Mouse (Mus musculus) hindbrain, postnatal 0 days (tissue): ENCODE data around the gene Fmnl2. TPM values are rescaled to one million over a fixed set of nuclear protein-coding genes. Genes with fewer than 3 reads are reported as not detected.
A peak's percentile ranks its signal among the peaks of the same experiment; 100 is the strongest.

Experiments
- ATAC-seq: fragments of 200-750 bp; cut with Nextera tagmentation; 2 replicates; pipeline ENCODE4 v1.8.0; 2017; ENCODE audit warnings: mild to moderate bottlenecking, moderate TSS enrichment, moderate library complexity
- DNase-seq: peaks from one replicate; pipeline ENCODE4 v3.0.0-alpha.2; 2015; ENCODE audit warnings: low spot score
- H3K27ac ChIP-seq: fragments of 300-500 bp; sonication (generic); 2 replicates; pipeline ENCODE4 v1.5.1; 2014; ENCODE audit warnings: mild to moderate bottlenecking
- H3K27me3 ChIP-seq: fragments of 300-500 bp; sonication (generic); 2 replicates; pipeline ENCODE4 v1.6.1; 2014; ENCODE audit warnings: low read length, mixed read lengths; ENCODE audit not compliant: insufficient read depth
- H3K36me3 ChIP-seq: fragments of 300-500 bp; sonication (generic); 2 replicates; pipeline ENCODE4 v1.6.1; 2014; ENCODE audit warnings: low read length, mixed read lengths; ENCODE audit not compliant: insufficient read depth
- H3K4me1 ChIP-seq: fragments of 300-500 bp; sonication (generic); 2 replicates; pipeline ENCODE4 v1.6.1; 2014; ENCODE audit warnings: antibody characterized with exemption, low read length, mixed read lengths; ENCODE audit not compliant: insufficient read depth
- H3K4me2 ChIP-seq: fragments of 300-500 bp; sonication (generic); 2 replicates; pipeline ENCODE4 v1.6.1; 2014; ENCODE audit warnings: low read depth, mild to moderate bottlenecking, low read length, moderate library complexity, mixed read lengths
- H3K4me3 ChIP-seq: fragments of 300-500 bp; sonication (generic); 2 replicates; pipeline ENCODE4 v1.5.1; 2014; ENCODE audit warnings: low read length
- H3K9ac ChIP-seq: fragments of 300-500 bp; sonication (generic); replicated peaks from 2 replicates; pipeline ENCODE4 v1.6.1; 2014; ENCODE audit warnings: mild to moderate bottlenecking, low read length, moderate library complexity, mixed read lengths
- H3K9me3 ChIP-seq: fragments of 300-500 bp; sonication (generic); 2 replicates; pipeline ENCODE4 v1.6.1; 2016; ENCODE audit warnings: low read length, mixed read lengths
- CTCF ChIP-seq: IDR thresholded peaks from 2 replicates; pipeline ENCODE4 v1.5.1; 2016; ENCODE audit warnings: antibody characterized with exemption, control low read depth, low read depth
- WGBS: fragments of 180-500 bp; shearing (Covaris S2); extraction: QIAGEN DNeasy Blood & Tissue Kit; methylation state at CpG from one replicate; pipeline ENCODE4 v1.1.7; 2014; 5-methylcytosine and 5-hydroxymethylcytosine counted together
- polyA plus RNA-seq: library from polyadenylated mRNA; unstranded; fragments of >200 nt; fragmentation: Nextera tagmentation; extraction: Ambion mirVana; gene quantifications from 2 replicates; pipeline ENCODE4 v1.2.1, GENCODE M21; 2015
- total RNA-seq: library from RNA; depleted of rRNA; stranded (reverse); fragments of >200 nt; gene quantifications from 2 replicates; pipeline ENCODE4 v1.2.3, GENCODE M21; 2014

The Fmnl2 gene
- total and polyA plus RNA-seq, 2 experiments from 2014 or later = 9.3 to 27.6 TPM

DNA sequence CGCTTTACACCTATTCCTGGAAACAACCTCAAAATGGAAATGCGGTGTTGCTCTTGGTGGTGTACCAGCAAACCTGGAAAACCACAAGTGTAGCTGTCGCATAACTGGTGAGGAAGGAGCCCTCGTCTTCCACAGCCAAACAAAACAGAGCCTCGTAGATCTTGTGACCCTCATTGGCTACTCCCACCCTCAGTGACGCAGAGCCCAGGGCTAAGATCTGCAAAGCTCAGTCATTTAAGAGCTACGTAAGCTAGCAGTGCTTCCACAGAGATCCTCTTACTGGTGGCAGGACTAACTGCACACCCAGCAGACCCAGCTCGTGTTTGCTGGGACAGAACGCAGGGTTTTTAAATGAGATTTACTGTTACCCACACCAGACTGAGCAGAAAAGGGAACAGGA lies 237.4 kb downstream of the Fmnl2 start:
- DNase-seq (no peak), ATAC-seq (no peak)
- no peaks in the 10 kb centered on the region for H3K4me1 ChIP-seq
- no peaks in the 10 kb centered on the region for H3K9me3 ChIP-seq
- H3K4me3 ChIP-seq = no peak overlapping the region
- H3K27me3 ChIP-seq = no peaks in the 10 kb centered on the region
- no peak overlapping the region for H3K27ac ChIP-seq
- WGBS = 91% methylated on average over 9 of the region's 9 CpGs
- H3K36me3 ChIP-seq = peaks cover 9% of the 10 kb centered on the region; the same call in 1 of the 2 replicates
- no peak for TF ChIP-seq CTCF
- no peak overlapping the region for H3K4me2 ChIP-seq
- no peak overlapping the region for H3K9ac ChIP-seq

DNA sequence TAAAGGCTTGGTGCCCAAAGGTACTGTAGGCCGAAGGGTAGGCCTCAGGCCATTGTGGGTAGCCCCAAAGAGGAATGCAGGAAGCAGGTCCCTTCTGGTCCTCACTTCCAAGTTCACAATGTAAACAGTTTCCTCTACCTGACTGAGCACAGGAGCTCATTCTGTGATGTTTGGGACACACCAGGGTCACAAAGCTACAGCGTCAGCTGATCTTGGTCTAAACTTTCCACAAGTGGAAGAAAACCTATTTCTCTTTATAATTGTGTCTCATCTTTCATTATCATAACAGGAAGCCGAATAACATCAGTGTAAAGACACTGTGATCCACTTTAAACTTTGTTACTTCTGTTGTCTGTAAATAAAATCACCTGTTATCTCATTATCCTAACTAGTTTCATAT lies 237.8 kb downstream of the Fmnl2 start:
- DNase-seq (no peak), ATAC-seq (no peak)
- Histone ChIP-seq H3K4me3 (no peak overlapping the region), H3K4me2 (no peak overlapping the region), H3K4me1 (no peaks in the 10 kb centered on the region), H3K27me3 (no peaks in the 10 kb centered on the region), H3K27ac (no peak overlapping the region), H3K36me3 (peaks cover 9% of the 10 kb centered on the region; the same call in 1 of the 2 replicates), H3K9me3 (no peaks in the 10 kb centered on the region), H3K9ac (no peak overlapping the region)
- TF ChIP-seq CTCF = no peak
- 97% methylated on average over 3 of the region's 3 CpGs for WGBS

DNA sequence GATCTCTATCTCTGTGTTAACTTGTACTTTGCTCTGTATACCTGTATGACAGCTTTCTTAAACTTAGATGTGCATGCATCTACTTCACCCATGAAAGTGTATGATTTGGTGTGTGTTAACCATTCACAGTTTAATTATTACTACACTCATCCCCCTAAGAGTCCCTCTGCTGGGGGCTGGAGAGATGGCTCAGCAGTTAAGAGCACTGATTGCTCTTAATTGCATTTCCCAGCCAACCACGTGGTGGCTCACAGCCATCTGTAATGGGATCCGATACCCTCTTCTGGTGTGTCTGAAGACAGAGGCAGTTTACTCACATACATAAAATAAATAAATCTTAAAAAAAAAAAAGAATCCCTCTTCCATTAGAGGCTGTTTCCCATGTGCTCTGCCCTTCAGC lies 242.4 kb downstream of the Fmnl2 start:
- Histone ChIP-seq H3K9ac (no peak overlapping the region), H3K36me3 (peaks cover 31% of the 10 kb centered on the region), H3K4me1 (no peaks in the 10 kb centered on the region), H3K4me2 (no peak overlapping the region), H3K9me3 (no peaks in the 10 kb centered on the region), H3K27ac (no peak overlapping the region), H3K4me3 (no peak overlapping the region), H3K27me3 (no peaks in the 10 kb centered on the region)
- WGBS = 49% methylated on average over 2 of the region's 2 CpGs
- no peak; the same call in 1 of the 2 replicates for ATAC-seq
- DNase-seq = peak; percentile 9
- TF ChIP-seq CTCF = peak; percentile 30

DNA sequence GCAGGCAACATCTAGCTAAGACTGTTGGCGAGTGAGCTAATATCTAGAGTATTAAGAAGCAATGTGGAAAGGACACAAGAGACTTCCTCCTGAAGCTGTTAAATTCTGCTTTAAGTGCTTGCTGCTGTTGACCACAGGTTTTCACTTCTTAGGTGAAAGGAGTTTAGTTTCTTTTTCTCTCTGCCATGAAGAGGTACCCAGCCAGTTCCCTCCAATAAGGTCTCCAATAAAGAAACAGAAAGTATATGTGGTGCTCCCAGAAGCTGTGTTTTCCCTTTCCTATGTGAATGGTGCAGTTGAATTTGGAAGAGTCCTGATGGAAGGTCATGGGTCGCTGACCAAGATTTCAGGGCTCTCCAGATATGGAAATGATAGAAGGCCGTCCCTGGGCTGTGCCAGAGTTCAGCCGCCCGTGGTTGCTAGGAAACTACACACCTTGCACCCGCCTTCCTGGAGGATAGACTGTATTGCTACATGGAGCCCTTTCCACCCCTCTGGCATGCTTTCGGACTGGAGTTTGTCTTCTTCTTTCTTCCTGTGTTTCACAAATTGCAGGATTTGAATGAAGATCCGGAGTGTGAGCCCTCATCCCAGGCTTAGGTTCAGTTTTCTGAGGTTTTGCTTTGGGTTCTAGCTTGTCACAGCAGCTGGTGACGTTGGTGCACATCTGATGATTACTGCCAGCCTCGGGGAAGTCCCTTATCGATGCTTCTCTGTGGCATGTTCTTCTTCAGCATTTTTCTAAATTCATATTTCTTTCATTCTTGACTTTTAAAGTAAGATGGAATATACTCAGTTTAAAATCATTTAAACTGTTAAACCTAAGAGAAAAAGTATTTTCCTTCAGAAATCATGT lies 244.5 kb downstream of the Fmnl2 start:
- TF ChIP-seq CTCF = no peak
- Histone ChIP-seq H3K27me3 (no peaks in the 10 kb centered on the region), H3K36me3 (peaks cover 40% of the 10 kb centered on the region), H3K9me3 (no peaks in the 10 kb centered on the region), H3K9ac (no peak overlapping the region), H3K4me2 (no peak overlapping the region), H3K27ac (no peak overlapping the region), H3K4me3 (no peak overlapping the region), H3K4me1 (no peaks in the 10 kb centered on the region)
- DNase-seq (no peak), ATAC-seq (no peak)
- 88% methylated on average over 11 of the region's 11 CpGs for whole genome bisulfite sequencing

DNA sequence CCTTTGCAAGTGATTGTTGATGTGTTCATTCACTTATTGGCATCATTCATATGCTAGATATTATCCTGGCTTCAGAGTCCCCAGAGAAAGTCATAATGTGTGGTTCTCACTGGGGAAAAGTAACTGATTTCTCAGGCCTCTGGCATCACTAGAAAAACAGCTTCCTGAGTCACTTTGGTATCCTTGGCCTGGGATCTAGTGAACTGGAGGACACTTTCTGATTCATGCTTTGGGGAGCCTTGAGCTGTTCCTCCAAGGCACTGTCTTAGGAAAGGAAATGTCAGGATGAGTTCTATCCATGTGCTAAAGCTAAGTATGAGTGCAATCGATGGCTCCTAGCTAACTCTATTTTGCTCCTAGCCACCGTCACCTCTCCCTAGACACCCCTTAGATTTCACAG lies 245.2 kb downstream of the Fmnl2 start:
- H3K4me1 ChIP-seq = no peaks in the 10 kb centered on the region; the same call in 1 of the 2 replicates
- no peaks in the 10 kb centered on the region for H3K27me3 ChIP-seq
- WGBS = 90% methylated on average over 2 of the region's 2 CpGs
- no peak overlapping the region for H3K9ac ChIP-seq
- TF ChIP-seq CTCF = no peak
- no peak overlapping the region for H3K4me2 ChIP-seq
- H3K27ac ChIP-seq = no peak overlapping the region
- H3K9me3 ChIP-seq = no peaks in the 10 kb centered on the region
- ATAC-seq (no peak), DNase-seq (no peak)
- peaks cover 39% of the 10 kb centered on the region for H3K36me3 ChIP-seq
- no peak overlapping the region for H3K4me3 ChIP-seq

DNA sequence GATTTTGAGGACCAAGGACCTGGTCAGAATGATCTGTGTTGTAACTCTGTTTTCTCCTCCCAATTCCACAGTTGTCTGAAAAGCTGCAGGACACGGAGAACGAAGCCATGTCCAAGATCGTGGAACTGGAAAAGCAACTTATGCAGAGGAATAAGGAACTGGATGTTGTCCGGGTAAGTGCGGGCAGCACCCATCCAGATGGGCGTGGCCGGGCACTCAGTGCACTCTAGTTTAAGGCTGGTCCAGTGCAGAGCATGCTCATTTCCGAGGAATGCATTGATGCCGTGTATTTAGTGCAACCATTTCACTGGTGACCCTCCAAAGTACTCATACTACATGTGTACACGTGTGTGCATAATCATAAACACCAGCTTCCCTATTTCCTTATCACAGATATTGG lies 247.7 kb downstream of the Fmnl2 start:
- no peak overlapping the region for H3K9ac ChIP-seq
- no peak for TF ChIP-seq CTCF
- DNase-seq (no peak), ATAC-seq (no peak)
- H3K36me3 ChIP-seq = peaks cover 51% of the 10 kb centered on the region
- H3K4me3 ChIP-seq = no peak overlapping the region
- no peaks in the 10 kb centered on the region for H3K27me3 ChIP-seq
- no peak overlapping the region for H3K4me2 ChIP-seq
- H3K9me3 ChIP-seq = no peaks in the 10 kb centered on the region
- 95% methylated on average over 10 of the region's 10 CpGs for WGBS
- no peak overlapping the region for H3K27ac ChIP-seq
- no peaks in the 10 kb centered on the region; the same call in 1 of the 2 replicates for H3K4me1 ChIP-seq

DNA sequence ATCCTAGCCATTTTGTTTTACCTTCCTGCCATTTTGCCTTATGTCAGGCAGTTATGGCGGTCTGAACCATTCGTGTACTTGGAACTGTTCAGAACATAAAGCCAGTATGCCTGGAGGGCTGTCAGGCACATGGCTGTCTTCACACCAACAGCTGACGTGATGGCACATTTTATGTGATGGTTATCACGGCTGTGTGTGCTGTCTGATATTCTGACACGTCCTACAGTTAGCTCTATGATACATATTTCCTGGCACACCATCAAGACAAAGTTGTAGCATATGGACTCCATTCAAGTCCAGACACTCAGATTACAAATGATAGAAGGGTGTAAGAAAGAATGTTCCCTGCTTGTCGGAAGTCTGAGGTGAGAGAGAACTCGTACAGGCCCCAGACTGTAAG lies 248.4 kb downstream of the Fmnl2 start:
- no peaks in the 10 kb centered on the region; the same call in 1 of the 2 replicates for H3K4me1 ChIP-seq
- no peaks in the 10 kb centered on the region for H3K27me3 ChIP-seq
- H3K4me2 ChIP-seq = no peak overlapping the region
- no peak for TF ChIP-seq CTCF
- H3K9ac ChIP-seq = no peak overlapping the region
- DNase-seq = no peak
- ATAC-seq = no peak
- no peaks in the 10 kb centered on the region for H3K9me3 ChIP-seq
- peaks cover 51% of the 10 kb centered on the region for H3K36me3 ChIP-seq
- 78% methylated on average over 7 of the region's 7 CpGs for WGBS
- no peak overlapping the region for H3K27ac ChIP-seq
- H3K4me3 ChIP-seq = no peak overlapping the region
